Mouse (Mus musculus): ENCODE measurements at regions not wholly inside any gene's neighbourhood (a gene's known extent, or its start where the extent isn't known, plus 50 kb on each side); places are given as distances from the start of the nearest gene placed in this dataset.

DNA sequence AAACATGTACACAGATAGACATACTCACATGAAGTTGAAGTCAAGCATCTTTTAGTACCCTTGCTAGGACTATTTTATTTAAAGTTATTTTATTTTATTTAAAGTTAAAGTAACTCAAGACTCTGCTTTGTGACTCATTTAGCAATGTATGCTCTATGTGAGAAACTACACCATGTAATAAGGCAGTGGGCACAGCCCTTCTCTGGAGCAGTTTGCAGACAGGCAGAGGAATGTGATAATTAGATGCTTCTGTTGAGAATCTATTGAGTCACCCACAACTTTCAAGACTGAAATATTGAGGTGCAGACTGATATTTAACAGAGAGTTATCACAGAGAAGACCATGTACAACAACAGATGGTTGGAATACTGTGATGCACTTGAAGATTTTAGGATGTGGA lies 825.2 kb upstream of the Cntn5 start:
- no peak for DNase-seq (ENCODE audit: low read depth in 2 of 2, low spot score in 2 of 2)

DNA sequence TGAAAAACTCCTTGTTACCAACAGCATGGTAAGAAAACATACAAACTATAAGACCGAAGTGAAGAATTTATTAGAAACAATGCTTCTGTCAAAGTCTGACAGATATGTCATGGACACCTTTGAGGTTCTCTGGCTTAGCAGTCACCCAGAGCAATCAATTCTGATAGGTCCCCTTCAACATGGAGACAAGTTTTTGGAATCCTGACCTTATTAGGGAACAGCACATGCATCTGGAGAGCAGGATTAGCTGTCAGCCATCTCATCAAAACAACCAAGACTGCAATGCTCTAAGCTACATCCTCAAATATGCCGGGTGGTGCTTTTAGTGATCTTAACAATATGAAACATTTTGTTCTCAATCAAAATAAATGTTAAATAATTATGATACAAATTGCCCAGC lies 817.2 kb upstream of the Cntn5 start:
- no peak for DNase-seq (ENCODE audit: low read depth in 2 of 2, low spot score in 2 of 2)

DNA sequence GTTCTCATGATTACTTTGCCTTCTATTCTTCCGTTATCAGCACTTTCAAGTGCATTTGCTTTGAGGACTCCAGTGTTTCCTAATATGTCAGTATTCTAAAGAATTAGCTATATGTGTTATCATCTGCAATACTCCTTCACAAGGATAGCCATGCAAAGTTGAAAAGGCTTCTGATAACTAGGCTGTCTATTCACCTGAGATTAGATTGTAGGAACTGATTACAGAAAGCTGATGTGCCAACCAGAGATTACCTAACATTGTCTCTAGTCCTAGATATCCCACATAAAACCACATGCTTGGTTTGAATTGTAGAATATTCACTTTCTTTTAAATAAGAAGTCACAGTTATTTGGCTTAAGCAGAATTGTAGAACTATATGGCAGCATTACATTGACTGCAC lies 800.1 kb upstream of the Cntn5 start:
- DNase-seq (ENCODE audit: low read depth in 2 of 2, low spot score in 2 of 2): no peak

DNA sequence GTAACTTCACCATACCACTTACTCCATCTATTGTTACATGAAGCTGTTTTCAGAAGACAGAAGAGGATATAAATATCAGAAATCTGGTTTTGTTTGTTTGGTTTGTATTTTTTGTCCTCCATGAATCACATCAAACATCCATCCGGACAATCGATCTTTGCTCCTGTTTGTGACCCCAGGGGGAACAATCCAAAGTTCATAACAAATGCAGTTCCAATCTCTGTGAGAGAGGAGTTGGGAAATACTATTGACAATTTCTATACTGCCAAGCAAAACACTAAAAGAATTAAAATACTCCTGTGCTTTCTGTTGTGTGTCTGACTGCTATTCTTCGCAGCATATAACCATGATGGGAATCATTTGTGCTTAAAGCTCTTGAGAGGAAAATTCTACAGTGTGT lies 798.6 kb upstream of the Cntn5 start:
- DNase-seq (ENCODE audit: low read depth in 2 of 2, low spot score in 2 of 2): no peak

DNA sequence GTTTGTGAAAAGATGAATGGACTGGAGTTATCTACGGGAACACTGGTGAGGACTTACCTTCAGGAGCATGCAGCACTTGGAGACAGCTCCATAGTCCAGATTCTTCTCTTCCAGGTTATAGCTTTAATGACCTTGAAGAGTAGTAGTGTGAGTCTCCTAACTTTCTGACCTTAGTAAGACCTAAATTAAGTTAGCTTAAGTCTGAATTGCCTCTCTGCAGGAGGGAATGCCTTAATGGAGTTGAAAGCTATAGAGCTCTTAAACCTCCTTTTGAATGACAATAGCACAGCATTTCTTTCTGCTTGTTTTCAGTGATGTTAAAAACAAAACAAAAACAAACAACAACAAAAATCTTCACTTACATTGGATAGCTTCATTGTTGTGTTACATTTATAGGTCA lies 788.9 kb upstream of the Cntn5 start:
- no peak for DNase-seq (ENCODE audit: low read depth in 2 of 2, low spot score in 2 of 2)

DNA sequence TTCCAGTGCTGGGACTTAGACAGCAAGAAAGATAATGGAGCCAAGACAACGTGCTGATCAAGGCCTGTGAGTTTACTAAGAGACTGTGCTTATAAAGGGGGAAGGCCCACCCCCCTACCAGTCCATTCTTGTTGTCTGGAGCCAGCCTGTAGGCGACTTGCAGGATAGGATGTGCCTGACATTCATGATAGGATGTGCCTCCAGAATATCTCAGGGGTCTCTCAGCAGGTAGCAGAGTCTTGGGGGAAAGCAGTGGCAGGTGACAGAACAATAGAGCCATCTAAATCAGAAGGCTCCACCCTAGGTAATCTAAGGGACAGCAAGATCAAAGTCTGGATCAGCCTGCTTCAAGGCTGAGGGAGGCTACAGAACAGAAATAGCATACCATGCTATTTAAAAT lies 782.5 kb upstream of the Cntn5 start:
- no peak for DNase-seq (ENCODE audit: low read depth in 2 of 2, low spot score in 2 of 2)

DNA sequence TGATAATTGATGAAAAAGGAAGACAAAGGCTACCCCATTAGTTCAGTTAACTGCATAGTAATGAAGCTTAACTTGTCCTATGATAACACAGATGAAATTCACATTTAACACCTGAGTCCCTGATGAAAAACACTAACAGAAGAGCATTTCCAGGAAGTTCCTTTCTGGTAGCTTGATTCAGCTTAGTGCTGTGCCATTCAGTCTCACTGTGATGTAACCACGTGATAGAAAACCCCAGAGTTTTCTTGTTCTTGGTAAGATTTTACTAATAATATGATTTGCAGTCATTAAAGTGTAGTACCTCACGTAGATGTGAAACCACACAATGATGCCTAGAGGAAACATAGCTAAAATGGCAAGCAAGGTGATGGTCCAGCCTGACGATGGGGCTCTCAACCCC lies 767.4 kb upstream of the Cntn5 start:
- DNase-seq (ENCODE audit: low read depth in 2 of 2, low spot score in 2 of 2): no peak

DNA sequence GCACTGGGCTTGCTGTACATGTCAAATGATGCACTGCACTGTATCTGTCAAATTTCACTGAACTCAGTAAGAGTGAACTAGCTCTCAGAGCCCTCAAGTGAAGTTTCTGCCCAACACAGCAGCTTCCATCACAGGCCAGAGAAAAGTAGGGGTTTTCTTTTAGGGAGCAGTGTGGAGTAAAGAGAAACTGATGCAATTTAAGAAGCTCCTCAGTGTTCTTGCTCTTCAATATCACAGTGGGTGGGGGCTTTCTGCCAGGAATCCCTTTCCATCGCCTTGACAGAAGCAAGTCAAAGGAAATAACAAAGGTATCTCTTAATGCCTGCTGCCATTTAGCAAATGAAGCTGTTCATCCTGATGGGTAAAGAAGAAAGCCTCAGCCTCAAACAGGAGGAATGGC lies 766.7 kb upstream of the Cntn5 start:
- no peak for DNase-seq (ENCODE audit: low read depth in 2 of 2, low spot score in 2 of 2)

DNA sequence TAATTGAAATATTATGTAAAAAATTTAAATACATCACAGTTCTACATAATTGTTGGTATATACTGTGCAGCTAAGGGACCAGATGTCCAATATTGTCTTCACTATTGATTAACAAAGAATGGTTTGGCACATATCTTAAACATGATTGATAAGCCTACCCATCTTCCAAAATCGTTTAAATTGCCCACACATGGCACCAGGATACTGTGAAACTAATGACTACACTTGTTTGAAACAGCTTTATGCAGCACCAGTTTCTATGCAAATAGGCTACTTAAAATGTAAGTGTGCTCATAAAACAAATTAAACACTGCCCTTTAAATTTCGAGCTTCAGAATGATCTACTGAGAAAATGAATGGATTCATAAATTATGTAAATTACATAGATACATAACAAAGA lies 724.9 kb upstream of the Cntn5 start:
- DNase-seq (ENCODE audit: low read depth in 2 of 2, low spot score in 2 of 2): no peak

DNA sequence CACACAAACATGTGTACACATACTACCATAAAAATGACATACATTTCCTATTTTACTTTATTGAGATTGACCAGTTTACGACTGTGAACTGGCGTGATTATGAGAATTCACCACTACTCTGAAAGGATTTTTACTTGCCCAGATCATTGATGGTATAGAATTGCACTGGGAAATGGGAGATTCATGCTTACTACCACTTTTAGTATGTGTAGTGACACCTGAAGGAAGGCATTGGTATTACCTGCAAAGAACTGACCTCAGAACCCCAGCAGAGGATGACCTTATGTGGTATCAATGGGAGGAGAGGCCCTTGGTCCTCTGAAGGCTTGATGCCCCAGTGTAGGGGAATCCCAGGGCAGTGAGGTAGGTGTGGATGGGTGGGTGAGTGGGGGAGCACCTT lies 699.8 kb upstream of the Cntn5 start:
- no peak for DNase-seq (ENCODE audit: low read depth in 2 of 2, low spot score in 2 of 2)

DNA sequence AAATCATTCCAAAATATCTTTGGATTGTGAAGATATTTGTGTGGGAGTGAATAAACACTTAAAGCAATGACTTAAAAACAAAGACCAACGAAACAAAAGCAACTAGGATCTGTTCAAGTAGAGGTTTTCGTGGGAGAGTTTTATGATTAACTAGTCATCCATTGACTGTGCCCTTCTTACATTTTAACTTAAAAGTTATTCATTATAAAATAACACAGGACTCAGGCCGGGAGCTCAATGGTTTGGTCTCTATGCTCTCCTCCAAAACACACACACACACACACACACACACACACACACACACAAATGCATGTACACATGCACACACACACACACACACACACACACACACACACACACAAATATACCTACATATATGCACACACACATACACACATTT lies 699.3 kb upstream of the Cntn5 start:
- DNase-seq (ENCODE audit: low read depth in 2 of 2, low spot score in 2 of 2): no peak

DNA sequence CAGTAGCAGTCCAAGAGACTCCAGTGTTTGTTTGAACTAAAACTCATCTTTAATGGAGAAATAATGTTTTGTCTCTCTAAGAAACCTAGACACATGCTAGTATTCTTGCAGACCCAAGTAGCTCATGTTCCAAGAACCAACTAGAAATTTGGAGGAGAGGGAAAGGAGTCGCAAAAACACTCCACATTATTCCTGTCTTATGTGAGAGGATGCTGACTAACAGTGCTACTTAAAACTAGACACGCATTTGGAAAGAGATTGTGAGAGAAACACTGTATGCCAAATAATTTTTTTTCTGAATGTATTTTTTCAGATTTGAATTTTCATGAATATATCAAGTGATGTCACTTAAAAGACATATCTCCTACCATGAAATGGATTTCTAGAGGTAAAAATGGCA lies 698.3 kb upstream of the Cntn5 start:
- DNase-seq (ENCODE audit: low read depth in 2 of 2, low spot score in 2 of 2): no peak

DNA sequence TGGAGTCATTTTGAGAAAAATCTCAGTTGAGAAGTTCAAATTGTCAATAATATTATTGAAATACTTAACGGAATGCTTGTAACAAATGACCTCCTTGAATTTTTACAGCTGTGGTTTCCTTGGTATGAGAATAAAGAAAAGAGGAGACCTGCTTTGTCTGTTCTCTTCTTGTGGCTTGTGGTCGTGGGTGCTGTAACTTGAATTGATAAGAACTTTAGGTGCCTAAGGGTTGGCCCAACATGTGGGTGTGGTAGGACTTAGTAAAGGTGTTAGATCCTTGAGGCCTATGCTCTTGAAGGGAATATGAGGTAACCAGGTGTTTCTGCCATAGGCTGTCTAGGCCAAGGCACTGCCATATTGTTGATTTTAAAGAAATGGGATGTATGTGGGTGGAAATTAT lies 674.4 kb upstream of the Cntn5 start:
- peak in 1 of 2 experiments; percentile 3 for DNase-seq (ENCODE audit: low read depth in 2 of 2, low spot score in 2 of 2)

DNA sequence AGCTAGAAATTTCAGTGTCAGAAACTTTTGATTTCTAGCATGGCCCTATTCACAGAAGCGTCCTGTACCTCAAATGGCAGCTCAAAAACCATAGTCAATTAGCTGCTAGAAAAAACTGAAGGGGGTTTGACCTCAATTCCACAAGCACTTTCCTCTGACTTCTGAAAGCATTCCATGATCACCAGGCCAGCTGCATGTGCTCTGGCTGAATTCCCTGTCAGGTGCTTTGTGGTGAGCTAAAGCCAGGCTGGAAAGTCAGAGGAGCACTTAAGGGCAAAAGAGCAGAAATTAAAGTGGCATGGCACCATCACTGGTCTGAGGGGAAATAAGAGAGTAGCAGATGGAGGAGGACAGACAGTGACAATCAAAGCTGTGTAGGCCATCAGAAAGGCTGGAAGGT lies 658.3 kb upstream of the Cntn5 start:
- no peak for DNase-seq (ENCODE audit: low read depth in 2 of 2, low spot score in 2 of 2)

DNA sequence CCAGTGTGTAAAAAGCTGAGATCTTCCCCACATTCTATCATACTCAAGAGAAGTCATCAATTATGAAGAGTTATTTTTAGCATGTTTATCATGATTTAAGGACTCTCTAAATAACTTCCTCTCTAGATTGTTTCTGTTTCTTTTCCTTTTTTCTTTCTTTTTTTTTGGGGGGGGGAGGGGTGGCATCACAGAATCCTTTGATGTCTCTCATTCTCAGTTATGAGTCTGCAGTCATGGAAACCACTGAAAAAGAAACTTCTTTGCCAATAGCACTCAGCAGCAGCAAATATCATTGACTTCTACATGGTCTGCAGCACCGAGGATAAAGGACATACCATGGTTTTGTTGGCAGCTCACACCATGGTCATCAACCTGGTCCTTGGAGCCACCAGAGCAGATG lies 654.8 kb upstream of the Cntn5 start:
- no peak for DNase-seq (ENCODE audit: low read depth in 2 of 2, low spot score in 2 of 2)

DNA sequence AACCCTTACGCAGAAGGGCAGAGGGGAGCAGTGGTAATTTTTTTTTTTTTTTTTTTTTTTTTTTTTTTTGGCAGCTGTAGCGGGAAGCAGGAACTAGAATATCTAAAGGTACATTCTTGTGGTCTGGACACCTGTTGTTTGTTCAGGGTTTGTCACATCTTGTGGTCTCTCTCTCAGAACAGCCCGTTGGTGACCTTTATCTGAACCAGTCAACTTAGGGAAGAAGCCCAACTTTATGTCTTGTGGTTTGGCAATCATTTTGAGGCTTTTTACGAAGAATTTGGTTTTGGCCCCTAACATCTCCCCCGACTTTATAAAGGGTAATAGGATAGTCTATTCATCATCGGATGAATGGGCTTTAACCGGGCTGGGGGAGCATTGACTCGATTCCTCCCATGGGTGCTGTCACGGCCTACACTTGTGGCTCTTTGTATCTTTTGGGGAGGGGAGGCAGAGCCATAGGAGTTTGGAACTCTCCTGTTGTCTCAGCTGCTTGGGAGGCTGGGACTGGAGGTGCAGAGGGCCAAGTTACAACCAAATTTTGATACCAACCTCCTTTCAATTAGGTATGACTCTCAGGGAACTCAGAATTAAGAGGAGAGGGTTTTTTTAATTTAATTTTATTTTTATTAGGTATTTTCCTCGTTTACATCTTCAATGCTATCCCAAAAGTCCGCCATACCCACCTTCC lies 609.4 kb upstream of the Cntn5 start:
- DNase-seq (ENCODE audit: low read depth in 2 of 2, low spot score in 2 of 2): peak; percentile 13 to 26
